Mouse (Mus musculus) midbrain, embryonic 16.5 days (tissue): Measurements from ENCODE around the gene Ifi203. TPM values are rescaled to one million over a fixed set of nuclear protein-coding genes. Genes with fewer than 3 reads are reported as not detected.
"Not testable (repeated sequence)": the region's sequence is repeated elsewhere in the genome, so short reads cannot be mapped to it uniquely, and the experiment has no call there.

Experiments
- ATAC-seq: fragments of 200-750 bp; cut with Nextera tagmentation; 2 replicates; pipeline ENCODE4 v1.8.0; 2017; ENCODE audit warnings: moderate TSS enrichment
- H3K27ac ChIP-seq: fragments of 300-500 bp; sonication (generic); 2 replicates; pipeline ENCODE4 v1.5.1; 2014; ENCODE audit warnings: mild to moderate bottlenecking, low read length, mixed read lengths
- H3K27me3 ChIP-seq: fragments of 300-500 bp; sonication (generic); 2 replicates; pipeline ENCODE4 v1.6.1; 2014; ENCODE audit warnings: low read depth, low read length, mixed read lengths; ENCODE audit not compliant: control insufficient read depth, insufficient read depth
- H3K36me3 ChIP-seq: fragments of 300-500 bp; sonication (generic); 2 replicates; pipeline ENCODE4 v1.6.1; 2014; ENCODE audit warnings: mild to moderate bottlenecking, low read length, moderate library complexity, mixed read lengths; ENCODE audit not compliant: control insufficient read depth, insufficient read depth
- H3K4me1 ChIP-seq: fragments of 300-500 bp; sonication (generic); 2 replicates; pipeline ENCODE4 v1.6.1; 2014; ENCODE audit warnings: mild to moderate bottlenecking, low read length, mixed read lengths; ENCODE audit not compliant: control insufficient read depth, insufficient read depth
- H3K4me2 ChIP-seq: fragments of 300-500 bp; sonication (generic); 2 replicates; pipeline ENCODE4 v1.6.1; 2014; ENCODE audit warnings: mild to moderate bottlenecking, low read length, mixed read lengths
- H3K4me3 ChIP-seq: fragments of 300-500 bp; sonication (generic); 2 replicates; pipeline ENCODE4 v1.5.1; 2014; ENCODE audit warnings: low read depth, mild to moderate bottlenecking, low read length, moderate library complexity, mixed read lengths
- H3K9ac ChIP-seq: fragments of 300-500 bp; sonication (generic); 2 replicates; pipeline ENCODE4 v1.6.1; 2014; ENCODE audit warnings: low read depth, low read length, mixed read lengths
- H3K9me3 ChIP-seq: fragments of 300-500 bp; sonication (generic); replicated peaks from 2 replicates; pipeline ENCODE4 v1.6.1; 2014; ENCODE audit warnings: mild to moderate bottlenecking, low read length, mixed read lengths; ENCODE audit not compliant: control insufficient read depth, poor library complexity, severe bottlenecking
- WGBS: fragments of 180-500 bp; shearing (Covaris S2); extraction: QIAGEN DNeasy Blood & Tissue Kit; methylation state at CpG from one replicate; pipeline ENCODE4 v1.1.7; 2014; 5-methylcytosine and 5-hydroxymethylcytosine counted together
- polyA plus RNA-seq: library from polyadenylated mRNA; unstranded; fragments of >200 nt; fragmentation: Nextera tagmentation; extraction: Ambion mirVana; gene quantifications from 2 replicates; pipeline ENCODE4 v1.2.1, GENCODE M21; 2015

Ifi203 gene
- polyA plus RNA-seq = 0.35 and 0.47 TPM in 2 replicates

DNA sequence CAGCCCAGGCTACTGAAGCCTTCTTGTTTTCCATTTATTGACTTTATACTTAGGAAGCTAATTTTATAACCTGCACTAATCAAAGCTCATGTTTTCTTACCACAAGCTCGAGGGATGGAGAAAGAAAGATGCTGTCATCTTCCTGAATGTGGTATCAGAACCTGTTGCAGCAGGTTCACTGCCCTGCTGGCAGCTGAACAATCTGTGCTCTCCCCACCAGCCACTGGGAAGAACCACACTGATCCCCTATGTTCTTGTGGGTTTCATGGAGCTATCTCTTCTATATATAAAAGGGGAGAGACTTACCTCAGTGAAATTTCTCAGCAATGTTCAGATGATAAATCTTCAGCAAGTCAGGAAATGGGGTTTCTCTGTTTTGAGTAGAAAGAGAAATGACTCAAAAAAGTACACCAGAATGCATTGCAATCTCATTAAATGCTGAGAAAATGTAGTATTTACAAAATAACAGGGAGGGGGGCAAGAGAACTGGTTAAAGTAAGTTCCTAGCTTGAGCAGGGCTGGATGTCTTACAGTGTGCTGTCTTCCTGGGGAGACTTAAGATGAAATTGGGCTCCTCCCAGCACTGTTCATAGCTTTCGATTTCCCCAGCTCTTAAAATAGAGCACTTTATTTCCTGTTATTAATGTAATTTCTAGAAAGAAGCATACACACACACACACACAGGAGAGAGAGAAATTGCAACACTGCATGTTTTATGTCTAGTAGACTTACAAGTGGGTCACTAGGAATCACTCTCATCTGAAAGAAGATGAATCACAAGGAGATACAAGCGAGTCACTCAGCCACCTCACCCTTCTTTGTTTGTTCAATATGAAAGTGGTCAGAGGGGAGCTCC, at the start of gene Ifi203, which contains the start of gene Mndal:
Ifi203 (minus strand) TSS at position 749 of the 856 bp plus-strand sequence.
Mndal (minus strand) TSS at position 568 of the 856 bp plus-strand sequence.
- H3K27ac ChIP-seq, H3K4me1 ChIP-seq, H3K27me3 ChIP-seq, ATAC-seq, H3K4me3 ChIP-seq, H3K9me3 ChIP-seq, H3K9ac ChIP-seq, H3K4me2 ChIP-seq, H3K36me3 ChIP-seq: not testable (repeated sequence)
- WGBS = 63% methylated on average over 3 of the region's 3 CpGs

DNA sequence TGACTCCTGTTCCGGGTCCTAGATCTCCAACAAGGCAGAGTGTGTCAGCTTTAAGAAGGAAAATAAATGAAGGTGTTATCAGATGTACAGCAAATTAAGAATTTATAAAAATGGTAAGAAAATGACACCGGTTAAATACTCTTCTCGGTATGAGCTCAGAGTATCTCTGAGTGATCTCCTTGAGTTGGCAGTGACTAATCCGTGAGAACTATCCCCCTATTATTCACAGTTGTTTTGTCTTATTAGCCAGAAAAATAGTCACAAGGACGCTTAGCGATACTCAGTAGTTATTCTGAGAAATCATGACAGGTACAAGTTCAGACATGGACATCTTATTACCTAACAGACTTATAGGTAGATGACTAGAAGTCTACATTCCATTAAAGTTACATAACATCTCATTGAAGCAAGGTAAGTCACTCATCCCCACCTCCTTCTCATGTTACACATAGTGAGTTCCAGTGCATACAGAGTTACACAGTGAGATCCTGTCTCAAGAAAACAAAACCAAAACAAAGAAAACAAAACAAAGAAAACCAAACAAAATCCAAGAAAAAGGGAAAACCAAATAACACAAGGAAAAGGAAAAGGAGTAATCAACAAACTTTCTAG, 40.3 kb upstream of the Ifi203 start, which contains the start of gene Ifi202b:
Ifi202b (minus strand) TSS at position 51 of the 612 bp plus-strand sequence.
- not testable (repeated sequence) for H3K4me3 ChIP-seq, H3K4me2 ChIP-seq, H3K9me3 ChIP-seq, ATAC-seq, H3K27ac ChIP-seq, H3K4me1 ChIP-seq, H3K9ac ChIP-seq, H3K36me3 ChIP-seq, H3K27me3 ChIP-seq
- 85% methylated on average over 6 of the region's 6 CpGs for WGBS

GRCm38 (mm10) chr1:173981038-173981437, 38.6 kb upstream of the Ifi203 start:
- not testable (repeated sequence) for H3K27me3 ChIP-seq, H3K9me3 ChIP-seq, H3K27ac ChIP-seq, ATAC-seq, H3K9ac ChIP-seq, H3K4me3 ChIP-seq, H3K36me3 ChIP-seq, H3K4me2 ChIP-seq, H3K4me1 ChIP-seq
- WGBS = 68% methylated on average over 3 of the region's 3 CpGs

GRCm38 (mm10) chr1:173977622-173978021, 35.1 kb upstream of the Ifi203 start:
- no peak overlapping the region for H3K9ac ChIP-seq
- H3K27me3 ChIP-seq = no peaks in the 10 kb centered on the region
- H3K4me1 ChIP-seq = no peaks in the 10 kb centered on the region
- H3K4me3 ChIP-seq = no peak overlapping the region
- H3K4me2 ChIP-seq = no peak overlapping the region
- no peaks in the 10 kb centered on the region for H3K36me3 ChIP-seq
- H3K9me3 ChIP-seq = no peaks in the 10 kb centered on the region
- no peak for ATAC-seq
- H3K27ac ChIP-seq = no peak overlapping the region

DNA sequence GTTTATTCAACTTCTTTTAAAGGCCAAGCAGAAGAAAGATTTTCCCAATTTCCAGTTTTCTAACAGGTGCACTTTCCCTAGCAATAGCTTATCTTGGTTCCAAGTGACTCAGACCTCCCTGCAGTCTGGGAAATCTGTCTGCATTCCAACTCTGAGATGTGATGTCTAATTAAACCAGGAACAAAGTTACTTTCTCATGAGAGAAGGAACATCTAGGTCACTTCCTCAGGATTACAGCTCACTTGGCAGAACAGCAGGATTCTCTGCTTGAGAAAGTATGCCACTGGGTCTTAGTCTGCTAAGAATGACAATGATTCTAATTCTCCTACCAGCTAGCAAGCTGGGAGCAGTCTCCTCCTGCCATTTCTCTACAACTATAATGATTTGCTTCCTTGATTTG, 30.6 kb upstream of the Ifi203 start:
- ATAC-seq = no peak
- Histone ChIP-seq H3K9me3 (no peaks in the 10 kb centered on the region), H3K4me1 (no peaks in the 10 kb centered on the region), H3K27ac (no peak overlapping the region), H3K4me3 (no peak overlapping the region), H3K9ac (no peak overlapping the region), H3K36me3 (no peaks in the 10 kb centered on the region), H3K27me3 (no peaks in the 10 kb centered on the region), H3K4me2 (no peak overlapping the region)

DNA sequence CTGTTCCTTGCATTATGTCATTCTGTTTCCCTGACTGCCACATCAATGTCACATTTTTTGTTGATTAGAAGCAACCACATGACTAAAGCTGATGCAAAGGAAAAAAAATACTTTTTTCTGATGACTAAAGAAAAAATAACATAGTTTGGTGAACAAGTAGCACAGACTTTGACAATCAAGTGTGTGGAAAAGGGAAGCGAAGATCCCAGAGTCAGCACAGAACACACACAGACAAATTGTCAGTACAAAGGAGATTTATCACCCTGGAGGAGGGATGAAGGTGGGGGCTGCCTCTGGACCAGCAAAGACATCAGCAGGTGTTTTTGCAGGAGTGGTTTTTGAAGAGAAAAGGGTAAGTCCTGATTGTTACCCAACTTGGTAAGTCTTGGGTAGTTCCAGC, 19.0 kb upstream of the Ifi203 start:
- H3K9ac ChIP-seq, ATAC-seq, H3K9me3 ChIP-seq, H3K4me1 ChIP-seq, H3K4me3 ChIP-seq, H3K4me2 ChIP-seq, H3K36me3 ChIP-seq, H3K27me3 ChIP-seq, H3K27ac ChIP-seq: not testable (repeated sequence)
- WGBS = 80% methylated on average over 1 of the region's 1 CpGs

GRCm38 (mm10) chr1:173959998-173960397, 17.5 kb upstream of the Ifi203 start:
- not testable (repeated sequence) for H3K36me3 ChIP-seq, H3K27ac ChIP-seq, H3K4me2 ChIP-seq, H3K4me3 ChIP-seq, H3K27me3 ChIP-seq, H3K9me3 ChIP-seq, H3K4me1 ChIP-seq, ATAC-seq, H3K9ac ChIP-seq
- WGBS = 51% methylated on average over 3 of the region's 3 CpGs

- H3K4me2 ChIP-seq, H3K9ac ChIP-seq, H3K4me1 ChIP-seq, H3K27ac ChIP-seq, H3K4me3 ChIP-seq, H3K27me3 ChIP-seq, H3K9me3 ChIP-seq, ATAC-seq, H3K36me3 ChIP-seq: not testable (repeated sequence)
- WGBS = 83% methylated on average over 3 of the region's 3 CpGs
These were observed 13.5 kb upstream of the Ifi203 start for GRCm38 (mm10) chr1:173955839-173956527.
